Mouse (Mus musculus) lung, postnatal 0 days (tissue): ENCODE measurements around the gene Nfatc2ip.

Experiments
- CTCF ChIP-seq: IDR thresholded peaks from 2 replicates; pipeline ENCODE4 v1.5.1; 2016; ENCODE audit warnings: antibody characterized with exemption, mild to moderate bottlenecking
- EP300 ChIP-seq: IDR thresholded peaks from 2 replicates; pipeline ENCODE4 v1.6.1; 2016; ENCODE audit warnings: antibody characterized with exemption, mild to moderate bottlenecking, control low read depth

DNA sequence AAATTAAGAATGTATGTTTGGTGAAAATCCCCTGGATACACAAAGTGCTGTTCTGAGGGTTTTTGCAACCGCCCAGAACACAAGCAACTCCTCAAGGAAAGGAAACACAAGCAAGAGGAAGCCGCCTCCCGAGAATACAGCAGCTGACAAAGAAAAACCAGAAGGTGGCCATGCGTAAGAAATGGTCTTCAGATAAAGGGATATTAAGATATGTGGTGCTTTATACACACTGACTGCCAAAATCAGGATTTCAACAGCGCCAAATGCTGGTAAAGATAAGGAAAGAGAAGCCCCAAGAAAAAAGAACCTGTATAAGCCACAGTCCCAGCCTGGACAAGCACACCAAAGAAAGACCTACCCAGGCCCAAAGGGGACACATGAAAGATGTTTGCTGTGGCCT lies 13.0 kb downstream of the Nfatc2ip start:
- TF ChIP-seq CTCF (no peak), EP300 (no peak)
